Mouse (Mus musculus): Measurements from ENCODE around the gene Stac3. TPM values are rescaled to one million over a fixed set of nuclear protein-coding genes. Genes with fewer than 3 reads are reported as not detected.

The Stac3 gene
- polyA plus RNA-seq, 1 experiment: 3.9 TPM

GRCm38 (mm10) chr10:127508239-127508638 is 6.8 kb downstream of the Stac3 start:
- peaks cover 53% of the 10 kb centered on the region for H3K4me1 ChIP-seq
- peaks cover 20% of the 10 kb centered on the region for H3K36me3 ChIP-seq (replicated peaks; ENCODE audit: low read length)
- TF ChIP-seq GATA1 (IDR thresholded peaks at IDR 0.05; ENCODE audit: borderline replicate concordance, low read length) (no peak), FLI1 (IDR thresholded peaks at IDR 0.05; ENCODE audit: low read length) (no peak)
- peaks cover 63% of the 10 kb centered on the region for H3K27me3 ChIP-seq (replicated peaks)
- H3K4me3 ChIP-seq (replicated peaks): peak overlapping the region; percentile 68
- H3K9me3 ChIP-seq: no peaks in the 10 kb centered on the region

- Histone ChIP-seq H3K9me3 (no peaks in the 10 kb centered on the region), H3K27me3 (replicated peaks) (peaks cover 69% of the 10 kb centered on the region), H3K4me1 (peaks cover 63% of the 10 kb centered on the region), H3K4me3 (replicated peaks) (peak overlapping the region; percentile 90), H3K36me3 (replicated peaks; ENCODE audit: low read length) (peaks cover 10% of the 10 kb centered on the region)
- TF ChIP-seq FLI1 (IDR thresholded peaks at IDR 0.05; ENCODE audit: low read length) (no peak), GATA1 (IDR thresholded peaks at IDR 0.05; ENCODE audit: borderline replicate concordance, low read length) (no peak)
These were observed 7.8 kb downstream of the Stac3 start for GRCm38 (mm10) chr10:127509051-127509836.

GRCm38 (mm10) chr10:127509837-127510701 is 8.6 kb downstream of the Stac3 start:
- peaks cover 72% of the 10 kb centered on the region for H3K4me1 ChIP-seq
- no peaks in the 10 kb centered on the region for H3K9me3 ChIP-seq
- H3K36me3 ChIP-seq (replicated peaks; ENCODE audit: low read length): peaks cover 7% of the 10 kb centered on the region
- no peak overlapping the region for H3K4me3 ChIP-seq (replicated peaks)
- peaks cover 77% of the 10 kb centered on the region for H3K27me3 ChIP-seq (replicated peaks)
- TF ChIP-seq GATA1 (IDR thresholded peaks at IDR 0.05; ENCODE audit: borderline replicate concordance, low read length) (no peak), FLI1 (IDR thresholded peaks at IDR 0.05; ENCODE audit: low read length) (no peak)

GRCm38 (mm10) chr10:127510895-127511617 is 9.6 kb downstream of the Stac3 start:
- no peaks in the 10 kb centered on the region for H3K36me3 ChIP-seq (replicated peaks; ENCODE audit: low read length)
- H3K4me1 ChIP-seq: peaks cover 79% of the 10 kb centered on the region

GRCm38 (mm10) chr10:127511634-127512306 is 10.3 kb downstream of the Stac3 start:
- TF ChIP-seq GATA1 (IDR thresholded peaks at IDR 0.05; ENCODE audit: borderline replicate concordance, low read length) (no peak), FLI1 (IDR thresholded peaks at IDR 0.05; ENCODE audit: low read length) (no peak)
- H3K36me3 ChIP-seq (replicated peaks; ENCODE audit: low read length): peaks cover 5% of the 10 kb centered on the region
- H3K9me3 ChIP-seq: no peaks in the 10 kb centered on the region
- H3K4me3 ChIP-seq (replicated peaks): peak overlapping the region; percentile 89
- peaks cover 84% of the 10 kb centered on the region for H3K4me1 ChIP-seq
- peaks cover 85% of the 10 kb centered on the region for H3K27me3 ChIP-seq (replicated peaks)

More at GRCm38 (mm10) chr10:127510895-127511617, 9.6 kb downstream of the Stac3 start:
- peaks cover 82% of the 10 kb centered on the region for H3K27me3 ChIP-seq (replicated peaks)
- no peaks in the 10 kb centered on the region for H3K9me3 ChIP-seq
- TF ChIP-seq FLI1 (IDR thresholded peaks at IDR 0.05; ENCODE audit: low read length): no peak
- TF ChIP-seq GATA1 (IDR thresholded peaks at IDR 0.05; ENCODE audit: borderline replicate concordance, low read length): no peak
- H3K4me3 ChIP-seq (replicated peaks): peak overlapping the region; percentile 89

- Histone ChIP-seq H3K4me3 (replicated peaks) (peak overlapping the region; percentile 89), H3K9me3 (no peaks in the 10 kb centered on the region), H3K4me1 (peaks cover 84% of the 10 kb centered on the region), H3K27me3 (replicated peaks) (peaks cover 81% of the 10 kb centered on the region), H3K36me3 (replicated peaks; ENCODE audit: low read length) (peaks cover 10% of the 10 kb centered on the region)
- TF ChIP-seq FLI1 (IDR thresholded peaks at IDR 0.05; ENCODE audit: low read length): no peak
- TF ChIP-seq GATA1 (IDR thresholded peaks at IDR 0.05; ENCODE audit: borderline replicate concordance, low read length): no peak
These were observed 10.8 kb downstream of the Stac3 start for GRCm38 (mm10) chr10:127512307-127512666.

- H3K9me3 ChIP-seq: no peaks in the 10 kb centered on the region
- H3K4me3 ChIP-seq (replicated peaks): peak overlapping the region; percentile 89
- H3K27me3 ChIP-seq (replicated peaks): peaks cover 75% of the 10 kb centered on the region
- peaks cover 84% of the 10 kb centered on the region for H3K4me1 ChIP-seq
- H3K36me3 ChIP-seq (replicated peaks; ENCODE audit: low read length): peaks cover 16% of the 10 kb centered on the region
- TF ChIP-seq FLI1 (IDR thresholded peaks at IDR 0.05; ENCODE audit: low read length) (no peak), GATA1 (IDR thresholded peaks at IDR 0.05; ENCODE audit: borderline replicate concordance, low read length) (no peak)
These were observed 11.3 kb downstream of the Stac3 start for GRCm38 (mm10) chr10:127512813-127513212.

GRCm38 (mm10) chr10:127513501-127514091 is 12.1 kb downstream of the Stac3 start:
- Histone ChIP-seq H3K4me3 (replicated peaks) (peak overlapping the region; percentile 89), H3K36me3 (replicated peaks; ENCODE audit: low read length) (peaks cover 24% of the 10 kb centered on the region), H3K27me3 (replicated peaks) (peaks cover 68% of the 10 kb centered on the region), H3K4me1 (peaks cover 78% of the 10 kb centered on the region), H3K9me3 (no peaks in the 10 kb centered on the region)
- TF ChIP-seq GATA1 (IDR thresholded peaks at IDR 0.05; ENCODE audit: borderline replicate concordance, low read length) (no peak), FLI1 (IDR thresholded peaks at IDR 0.05; ENCODE audit: low read length) (no peak)
